Mouse (Mus musculus) erythroblast, embryonic 14.5 days (primary cell): Measurements from ENCODE around the gene Sprr2i. TPM values are rescaled to one million over a fixed set of nuclear protein-coding genes. Genes with fewer than 3 reads are reported as not detected.

ENCODE experiments used
- H3K27me3 ChIP-seq: 2 replicates; pipeline ENCODE4 v1.6.1; 2012; ENCODE audit warnings: inconsistent platforms; ENCODE audit not compliant: control insufficient read depth
- H3K36me3 ChIP-seq: 2 replicates; pipeline ENCODE4 v1.6.1; 2012; ENCODE audit warnings: mild to moderate bottlenecking, inconsistent platforms; ENCODE audit not compliant: control insufficient read depth
- H3K4me1 ChIP-seq: 2 replicates; pipeline ENCODE4 v1.6.1; 2012; ENCODE audit warnings: inconsistent platforms; ENCODE audit not compliant: control insufficient read depth
- H3K4me3 ChIP-seq: replicated peaks from 2 replicates; pipeline ENCODE3; 2012; ENCODE audit warnings: moderate library complexity, mild to moderate bottlenecking, inconsistent platforms
- H3K9me3 ChIP-seq: 2 replicates; pipeline ENCODE4 v1.6.1; 2012; ENCODE audit warnings: low read length, inconsistent platforms, mixed read lengths; ENCODE audit not compliant: control insufficient read depth
- GATA1 ChIP-seq: IDR thresholded peaks from 2 replicates; pipeline ENCODE4 v1.6.1; 2012; ENCODE audit warnings: low read length, inconsistent platforms, mixed read lengths
- TAL1 ChIP-seq: IDR thresholded peaks from 3 replicates; pipeline ENCODE4 v1.6.1; 2012; ENCODE audit warnings: low read length, inconsistent platforms, mixed read lengths
- polyA plus RNA-seq: library from polyadenylated mRNA; stranded (reverse); fragments of >175 nt; gene quantifications from 2 replicates; pipeline ENCODE4 v1.2.3, GENCODE M21; 2012

Gene Sprr2i
- not detected in 2 replicates for polyA plus RNA-seq

- no peaks in the 10 kb centered on the region for H3K36me3 ChIP-seq
- no peak for TF ChIP-seq GATA1
- no peaks in the 10 kb centered on the region for H3K9me3 ChIP-seq
- H3K4me3 ChIP-seq: no peak within 1 kb of the TSS
- H3K4me1 ChIP-seq: no peaks in the 10 kb centered on the region
- no peaks in the 10 kb centered on the region for H3K27me3 ChIP-seq
These were observed at the start of gene Sprr2i for GRCm38 (mm10) chr3:92407691-92408090. Gene Sprr2i, plus strand, starts transcription at chr3:92407991.

GRCm38 (mm10) chr3:92361619-92362018 lies 46.2 kb upstream of the Sprr2i start:
- no peaks in the 10 kb centered on the region for H3K36me3 ChIP-seq
- TF ChIP-seq GATA1 (no peak), TAL1 (no peak)

GRCm38 (mm10) chr3:92364887-92365286 lies 42.9 kb upstream of the Sprr2i start, which contains the start of gene Sprr2f:
Gene Sprr2f, plus strand, starts transcription at chr3:92365187.
- TF ChIP-seq GATA1: no peak
- no peak for TF ChIP-seq TAL1
- H3K27me3 ChIP-seq: no peaks in the 10 kb centered on the region
- no peaks in the 10 kb centered on the region for H3K9me3 ChIP-seq
- H3K4me3 ChIP-seq: no peak within 1 kb of the TSS
- no peaks in the 10 kb centered on the region for H3K36me3 ChIP-seq
- no peaks in the 10 kb centered on the region for H3K4me1 ChIP-seq

More at GRCm38 (mm10) chr3:92361619-92362018, 46.2 kb upstream of the Sprr2i start:
- H3K4me1 ChIP-seq: no peaks in the 10 kb centered on the region
- no peaks in the 10 kb centered on the region for H3K27me3 ChIP-seq
- H3K9me3 ChIP-seq: no peaks in the 10 kb centered on the region
- H3K4me3 ChIP-seq: no peak overlapping the region

- Histone ChIP-seq H3K4me1 (no peaks in the 10 kb centered on the region), H3K4me3 (no peak overlapping the region), H3K9me3 (no peaks in the 10 kb centered on the region), H3K27me3 (no peaks in the 10 kb centered on the region), H3K36me3 (no peaks in the 10 kb centered on the region)
- TF ChIP-seq TAL1: no peak
- TF ChIP-seq GATA1: no peak
These were observed 34.2 kb upstream of the Sprr2i start for GRCm38 (mm10) chr3:92373613-92374012.

GRCm38 (mm10) chr3:92385385-92385784 lies 22.4 kb upstream of the Sprr2i start, which contains the start of gene Sprr2h:
Gene Sprr2h, plus strand, starts transcription at chr3:92385685.
- Histone ChIP-seq H3K9me3 (no peaks in the 10 kb centered on the region), H3K27me3 (no peaks in the 10 kb centered on the region), H3K36me3 (no peaks in the 10 kb centered on the region), H3K4me1 (no peaks in the 10 kb centered on the region), H3K4me3 (no peak within 1 kb of the TSS)
- TF ChIP-seq GATA1 (no peak), TAL1 (no peak)

GRCm38 (mm10) chr3:92394301-92394700 lies 13.5 kb upstream of the Sprr2i start:
- no peaks in the 10 kb centered on the region for H3K36me3 ChIP-seq
- H3K27me3 ChIP-seq: no peaks in the 10 kb centered on the region
- no peak overlapping the region for H3K4me3 ChIP-seq
- no peak for TF ChIP-seq GATA1
- no peak for TF ChIP-seq TAL1
- no peaks in the 10 kb centered on the region for H3K9me3 ChIP-seq
- no peaks in the 10 kb centered on the region for H3K4me1 ChIP-seq

- H3K4me1 ChIP-seq: no peaks in the 10 kb centered on the region
- no peak within 1 kb of the TSS for H3K4me3 ChIP-seq
- TF ChIP-seq GATA1 (no peak), TAL1 (no peak)
- no peaks in the 10 kb centered on the region for H3K27me3 ChIP-seq
- no peaks in the 10 kb centered on the region for H3K9me3 ChIP-seq
- H3K36me3 ChIP-seq: no peaks in the 10 kb centered on the region
These were observed 10.0 kb downstream of the Sprr2i start, which contains the start of gene Sprr2j-ps for GRCm38 (mm10) chr3:92417782-92418181. Gene Sprr2j-ps, plus strand, starts transcription at chr3:92418082.

- Histone ChIP-seq H3K9me3 (peaks cover 5% of the 10 kb centered on the region; the same call in 1 of the 2 replicates), H3K4me3 (no peak within 1 kb of the TSS)
These were observed 21.5 kb downstream of the Sprr2i start, which contains the start of gene Gm9774 for GRCm38 (mm10) chr3:92429323-92429722. Gene Gm9774, minus strand, starts transcription at chr3:92429423.

GRCm38 (mm10) chr3:92432282-92432681 lies 24.5 kb downstream of the Sprr2i start, which contains the start of gene Sprr2k:
Gene Sprr2k, plus strand, starts transcription at chr3:92432582.
- H3K27me3 ChIP-seq: no peaks in the 10 kb centered on the region
- no peaks in the 10 kb centered on the region for H3K36me3 ChIP-seq
- H3K9me3 ChIP-seq: peaks cover 5% of the 10 kb centered on the region; the same call in 1 of the 2 replicates
- H3K4me1 ChIP-seq: no peaks in the 10 kb centered on the region
- TF ChIP-seq GATA1 (no peak), TAL1 (no peak)
- H3K4me3 ChIP-seq: no peak within 1 kb of the TSS

More at GRCm38 (mm10) chr3:92429323-92429722, 21.5 kb downstream of the Sprr2i start, which contains the start of gene Gm9774:
- H3K27me3 ChIP-seq: no peaks in the 10 kb centered on the region
- no peaks in the 10 kb centered on the region for H3K36me3 ChIP-seq
- no peaks in the 10 kb centered on the region for H3K4me1 ChIP-seq
- TF ChIP-seq TAL1 (no peak), GATA1 (no peak)

DNA sequence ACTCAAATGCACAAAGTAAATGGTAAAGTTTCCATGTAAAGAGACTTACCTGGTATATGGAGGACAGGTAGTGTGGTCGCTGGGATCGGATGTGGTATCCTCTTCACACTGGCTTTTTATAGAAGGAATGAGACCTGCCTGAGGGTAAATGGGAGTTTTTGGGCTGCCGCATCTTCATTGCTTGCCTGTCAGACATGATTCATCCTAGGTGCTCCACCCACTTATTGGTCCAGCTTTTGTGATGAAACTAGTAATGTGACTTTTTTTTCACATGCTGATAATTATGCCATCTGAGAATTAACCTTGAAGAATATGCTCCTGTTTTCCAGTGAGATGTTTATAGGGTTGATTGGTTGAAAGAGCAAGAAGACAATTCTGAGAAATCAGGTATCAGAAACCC lies 30.9 kb downstream of the Sprr2i start, which contains the start of gene Sprr1b:
Gene Sprr1b, minus strand, starts transcription at position 101 of the 400 bp plus-strand sequence.
- Histone ChIP-seq H3K4me1 (no peaks in the 10 kb centered on the region), H3K9me3 (no peaks in the 10 kb centered on the region), H3K36me3 (no peaks in the 10 kb centered on the region), H3K27me3 (no peaks in the 10 kb centered on the region), H3K4me3 (no peak within 1 kb of the TSS)
- no peak for TF ChIP-seq TAL1
- TF ChIP-seq GATA1: no peak
